Mouse (Mus musculus): ENCODE data around the gene BC049730. TPM values are rescaled to one million over a fixed set of nuclear protein-coding genes. Genes with fewer than 3 reads are reported as not detected.

BC049730 gene
- not detected in 2 replicates for polyA plus RNA-seq (2014; fragmentation: Nextera tagmentation; extraction: Ambion mirVana)

GRCm38 (mm10) chr7:24708832-24709292, at the start of gene BC049730:
Gene BC049730, plus strand, starts transcription at chr7:24709242.
- no peak within 1 kb of the TSS for H3K9ac ChIP-seq (ENCODE audit: low read depth, low read length)
- WGBS (ENCODE audit: insufficient replicate concordance): 90% methylated on average over 14 of the region's 14 CpGs

DNA sequence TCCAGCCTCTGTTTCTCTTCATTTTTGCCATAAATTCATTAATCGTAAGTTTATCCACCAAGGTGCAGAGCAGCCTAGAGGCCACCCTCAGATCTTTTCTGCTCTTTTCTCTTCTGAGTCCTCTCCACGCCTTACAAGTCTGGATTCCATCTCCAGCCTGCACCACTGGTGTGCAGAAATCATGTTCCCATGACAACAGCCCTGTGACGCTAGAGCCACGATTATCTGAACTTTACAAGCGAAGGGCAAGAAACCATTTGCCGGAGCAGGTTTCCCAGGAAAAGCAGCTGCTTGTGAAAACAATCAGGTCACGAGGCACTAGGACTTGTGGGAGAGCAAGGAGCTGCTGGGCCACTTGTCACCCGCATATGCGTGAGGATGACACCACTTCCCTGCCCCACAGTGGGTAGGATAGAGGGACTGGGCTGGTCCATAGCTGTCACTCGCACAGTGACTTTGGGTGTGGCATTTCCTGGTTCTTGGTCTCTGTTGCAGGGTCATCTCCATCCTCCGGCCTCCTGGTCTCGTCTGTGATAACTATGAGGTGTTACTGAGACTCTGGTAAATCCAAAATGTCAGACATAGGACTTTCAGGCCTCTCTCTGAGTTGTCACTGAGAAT, 49.2 kb upstream of the BC049730 start:
- no peak for ATAC-seq (replicated peaks; ENCODE audit: insufficient number of reproducible peaks, low FRiP score, low TSS enrichment)

More at GRCm38 (mm10) chr7:24708832-24709292, at the start of gene BC049730:
- ATAC-seq (replicated peaks; ENCODE audit: insufficient number of reproducible peaks, low FRiP score, low TSS enrichment): no peak
- Histone ChIP-seq H3K4me2 (no peak within 1 kb of the TSS), H3K27me3 (ENCODE audit: control insufficient read depth, insufficient read depth, low read length) (no peaks in the 10 kb centered on the region), H3K9me3 (replicated peaks; ENCODE audit: control insufficient read depth, low read length) (no peaks in the 10 kb centered on the region), H3K27ac (ENCODE audit: low read depth, low read length) (no peak within 1 kb of the TSS), H3K4me1 (ENCODE audit: control insufficient read depth, insufficient read depth, low read length) (no peaks in the 10 kb centered on the region), H3K4me3 (ENCODE audit: low read depth, low read length) (no peak within 1 kb of the TSS), H3K36me3 (ENCODE audit: control insufficient read depth, insufficient read depth, low read length) (no peaks in the 10 kb centered on the region)

GRCm38 (mm10) chr7:24661118-24661904, 47.7 kb upstream of the BC049730 start:
- 60% methylated on average over 17 of the region's 17 CpGs for WGBS (ENCODE audit: insufficient replicate concordance)
- Histone ChIP-seq H3K4me2 (no peak overlapping the region), H3K36me3 (ENCODE audit: control insufficient read depth, insufficient read depth, low read length) (no peaks in the 10 kb centered on the region), H3K9me3 (replicated peaks; ENCODE audit: control insufficient read depth, low read length) (no peaks in the 10 kb centered on the region), H3K27ac (ENCODE audit: low read depth, low read length) (no peak overlapping the region), H3K4me3 (ENCODE audit: low read depth, low read length) (no peak overlapping the region), H3K27me3 (ENCODE audit: control insufficient read depth, insufficient read depth, low read length) (no peaks in the 10 kb centered on the region), H3K9ac (ENCODE audit: low read depth, low read length) (no peak overlapping the region), H3K4me1 (ENCODE audit: control insufficient read depth, insufficient read depth, low read length) (no peaks in the 10 kb centered on the region)
- no peak for ATAC-seq (replicated peaks; ENCODE audit: insufficient number of reproducible peaks, low FRiP score, low TSS enrichment)

More for the DNA sequence above, 49.2 kb upstream of the BC049730 start:
- H3K9ac ChIP-seq (ENCODE audit: low read depth, low read length): no peak overlapping the region
- H3K4me2 ChIP-seq: no peak overlapping the region
- no peak overlapping the region for H3K27ac ChIP-seq (ENCODE audit: low read depth, low read length)
- no peaks in the 10 kb centered on the region for H3K36me3 ChIP-seq (ENCODE audit: control insufficient read depth, insufficient read depth, low read length)
- H3K4me3 ChIP-seq (ENCODE audit: low read depth, low read length): no peak overlapping the region
- WGBS (ENCODE audit: insufficient replicate concordance): 52% methylated on average over 12 of the region's 12 CpGs
- no peaks in the 10 kb centered on the region for H3K9me3 ChIP-seq (replicated peaks; ENCODE audit: control insufficient read depth, low read length)
- no peaks in the 10 kb centered on the region for H3K4me1 ChIP-seq (ENCODE audit: control insufficient read depth, insufficient read depth, low read length)
- H3K27me3 ChIP-seq (ENCODE audit: control insufficient read depth, insufficient read depth, low read length): no peaks in the 10 kb centered on the region

DNA sequence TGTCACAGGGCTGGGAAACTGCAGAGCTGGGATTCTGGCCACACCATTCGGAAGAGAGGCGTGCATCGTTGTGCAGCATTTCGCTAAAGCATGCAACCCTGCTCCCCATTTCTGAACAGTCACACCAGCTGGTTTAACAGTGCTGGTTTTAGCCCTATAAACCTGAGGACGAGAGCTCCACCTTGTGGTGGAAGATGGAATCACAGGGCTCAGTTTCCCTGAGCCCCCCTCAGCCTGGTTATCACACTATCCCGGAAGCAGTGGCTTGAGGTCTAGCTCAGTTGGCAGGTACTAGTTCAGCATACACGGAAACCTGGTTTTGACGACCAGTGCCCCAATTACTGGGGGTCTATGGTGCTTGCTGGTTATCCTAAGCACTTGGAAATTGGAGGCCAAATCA, 46.5 kb upstream of the BC049730 start:
- WGBS (ENCODE audit: insufficient replicate concordance): 10% methylated on average over 8 of the region's 8 CpGs

GRCm38 (mm10) chr7:24664301-24664700, 44.7 kb upstream of the BC049730 start:
- Histone ChIP-seq H3K4me2 (no peak overlapping the region), H3K4me1 (ENCODE audit: control insufficient read depth, insufficient read depth, low read length) (no peaks in the 10 kb centered on the region), H3K27ac (ENCODE audit: low read depth, low read length) (no peak overlapping the region), H3K9ac (ENCODE audit: low read depth, low read length) (no peak overlapping the region), H3K36me3 (ENCODE audit: control insufficient read depth, insufficient read depth, low read length) (no peaks in the 10 kb centered on the region), H3K27me3 (ENCODE audit: control insufficient read depth, insufficient read depth, low read length) (no peaks in the 10 kb centered on the region), H3K4me3 (ENCODE audit: low read depth, low read length) (no peak overlapping the region), H3K9me3 (replicated peaks; ENCODE audit: control insufficient read depth, low read length) (no peaks in the 10 kb centered on the region)
- WGBS (ENCODE audit: insufficient replicate concordance): 27% methylated on average over 8 of the region's 8 CpGs
- no peak for ATAC-seq (replicated peaks; ENCODE audit: insufficient number of reproducible peaks, low FRiP score, low TSS enrichment)

More for the DNA sequence above, 46.5 kb upstream of the BC049730 start:
- Histone ChIP-seq H3K9me3 (replicated peaks; ENCODE audit: control insufficient read depth, low read length) (no peaks in the 10 kb centered on the region), H3K9ac (ENCODE audit: low read depth, low read length) (no peak overlapping the region), H3K27me3 (ENCODE audit: control insufficient read depth, insufficient read depth, low read length) (no peaks in the 10 kb centered on the region), H3K4me1 (ENCODE audit: control insufficient read depth, insufficient read depth, low read length) (no peaks in the 10 kb centered on the region), H3K4me3 (ENCODE audit: low read depth, low read length) (no peak overlapping the region), H3K4me2 (no peak overlapping the region), H3K36me3 (ENCODE audit: control insufficient read depth, insufficient read depth, low read length) (no peaks in the 10 kb centered on the region), H3K27ac (ENCODE audit: low read depth, low read length) (no peak overlapping the region)
- ATAC-seq (replicated peaks; ENCODE audit: insufficient number of reproducible peaks, low FRiP score, low TSS enrichment): no peak

- Histone ChIP-seq H3K9ac (ENCODE audit: low read depth, low read length) (no peak overlapping the region), H3K27me3 (ENCODE audit: control insufficient read depth, insufficient read depth, low read length) (no peaks in the 10 kb centered on the region), H3K36me3 (ENCODE audit: control insufficient read depth, insufficient read depth, low read length) (no peaks in the 10 kb centered on the region), H3K27ac (ENCODE audit: low read depth, low read length) (no peak overlapping the region), H3K4me1 (ENCODE audit: control insufficient read depth, insufficient read depth, low read length) (no peaks in the 10 kb centered on the region), H3K4me2 (no peak overlapping the region), H3K4me3 (ENCODE audit: low read depth, low read length) (no peak overlapping the region), H3K9me3 (replicated peaks; ENCODE audit: control insufficient read depth, low read length) (no peaks in the 10 kb centered on the region)
- 59% methylated on average over 9 of the region's 9 CpGs for WGBS (ENCODE audit: insufficient replicate concordance)
- ATAC-seq (replicated peaks; ENCODE audit: insufficient number of reproducible peaks, low FRiP score, low TSS enrichment): no peak
Measured at GRCm38 (mm10) chr7:24664959-24665358, 44.1 kb upstream of the BC049730 start.

DNA sequence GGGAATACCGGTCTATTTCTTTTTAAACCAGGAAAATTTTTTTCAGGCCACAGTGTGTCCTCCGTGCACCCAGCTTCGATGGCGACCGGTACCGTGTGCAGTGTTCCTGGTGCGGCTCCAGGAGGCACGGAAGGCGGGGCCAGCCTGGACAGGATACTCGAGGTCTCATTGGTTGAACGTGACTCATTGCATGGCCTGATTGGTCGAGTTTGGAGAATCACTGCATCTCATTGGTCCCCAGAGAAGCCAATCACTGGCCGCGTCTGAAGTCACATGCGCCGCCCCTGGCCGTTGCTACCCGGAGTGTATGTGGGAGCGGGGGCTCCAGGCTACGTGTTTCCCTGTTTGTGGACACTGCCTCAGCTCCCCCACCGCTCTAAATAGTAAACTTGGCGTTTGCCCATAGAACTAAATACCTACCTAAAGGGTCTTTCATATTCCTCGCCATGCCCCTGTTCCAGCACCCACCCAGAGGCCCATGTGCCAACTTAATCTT, 37.0 kb upstream of the BC049730 start:
- Histone ChIP-seq H3K9me3 (replicated peaks; ENCODE audit: control insufficient read depth, low read length) (no peaks in the 10 kb centered on the region), H3K4me2 (no peak overlapping the region), H3K4me1 (ENCODE audit: control insufficient read depth, insufficient read depth, low read length) (no peaks in the 10 kb centered on the region), H3K27me3 (ENCODE audit: control insufficient read depth, insufficient read depth, low read length) (no peaks in the 10 kb centered on the region), H3K27ac (ENCODE audit: low read depth, low read length) (no peak overlapping the region), H3K9ac (ENCODE audit: low read depth, low read length) (no peak overlapping the region), H3K36me3 (ENCODE audit: control insufficient read depth, insufficient read depth, low read length) (no peaks in the 10 kb centered on the region), H3K4me3 (ENCODE audit: low read depth, low read length) (no peak overlapping the region)
- WGBS (ENCODE audit: insufficient replicate concordance): 88% methylated on average over 23 of the region's 23 CpGs
- ATAC-seq (replicated peaks; ENCODE audit: insufficient number of reproducible peaks, low FRiP score, low TSS enrichment): no peak

GRCm38 (mm10) chr7:24676575-24676974, 32.5 kb upstream of the BC049730 start, which contains the start of gene Tex101:
Gene Tex101, minus strand, starts transcription at chr7:24676675.
- Histone ChIP-seq H3K9ac (ENCODE audit: low read depth, low read length) (no peak within 1 kb of the TSS), H3K27ac (ENCODE audit: low read depth, low read length) (no peak within 1 kb of the TSS), H3K4me2 (no peak within 1 kb of the TSS), H3K4me3 (ENCODE audit: low read depth, low read length) (no peak within 1 kb of the TSS), H3K9me3 (replicated peaks; ENCODE audit: control insufficient read depth, low read length) (no peaks in the 10 kb centered on the region), H3K27me3 (ENCODE audit: control insufficient read depth, insufficient read depth, low read length) (no peaks in the 10 kb centered on the region), H3K36me3 (ENCODE audit: control insufficient read depth, insufficient read depth, low read length) (no peaks in the 10 kb centered on the region), H3K4me1 (ENCODE audit: control insufficient read depth, insufficient read depth, low read length) (no peaks in the 10 kb centered on the region)
- ATAC-seq (replicated peaks; ENCODE audit: insufficient number of reproducible peaks, low FRiP score, low TSS enrichment): no peak
- WGBS (ENCODE audit: insufficient replicate concordance): 82% methylated on average over 9 of the region's 9 CpGs
